Mouse (Mus musculus): ENCODE measurements around the gene Eea1. TPM values are rescaled to one million over a fixed set of nuclear protein-coding genes. Genes with fewer than 3 reads are reported as not detected.

Eea1 gene
- polyA plus RNA-seq (2012; rRNA removed): 4.3 and 4.6 TPM in 2 replicates

GRCm38 (mm10) chr10:95940046-95940900 lies at the start of gene Eea1:
Eea1 (plus strand) TSS chr10:95940650.
- peak within 1 kb of the TSS; percentile 96 for H3K27ac ChIP-seq (ENCODE audit: insufficient read depth, low read depth, low read length)
- H3K27me3 ChIP-seq (replicated peaks; ENCODE audit: control insufficient read depth, insufficient read depth, low read length): no peaks in the 10 kb centered on the region
- peaks cover 9% of the 10 kb centered on the region for H3K4me1 ChIP-seq (ENCODE audit: control insufficient read depth, insufficient read depth, low read length)
- peak within 1 kb of the TSS; percentile 86 for H3K4me3 ChIP-seq (ENCODE audit: insufficient read depth, low read depth, low read length)
- TF ChIP-seq POLR2A (IDR thresholded peaks at IDR 0.05; ENCODE audit: low read depth, low read length) (peak; percentile 83), CTCF (conservative IDR thresholded peaks at IDR 0.05; ENCODE audit: insufficient read depth, insufficient read length, low read depth, low read length) (no peak)
- under 1% methylated on average over 55 of the region's 59 CpGs for WGBS
- peak; percentile 97 for DNase-seq
- H3K36me3 ChIP-seq (ENCODE audit: control insufficient read depth, insufficient read depth, low read length): no peaks in the 10 kb centered on the region

- DNase-seq: no peak
- no peak for TF ChIP-seq POLR2A (IDR thresholded peaks at IDR 0.05; ENCODE audit: low read depth, low read length)
- no peak for TF ChIP-seq CTCF (conservative IDR thresholded peaks at IDR 0.05; ENCODE audit: insufficient read depth, insufficient read length, low read depth, low read length)
- Histone ChIP-seq H3K36me3 (ENCODE audit: control insufficient read depth, insufficient read depth, low read length) (no peaks in the 10 kb centered on the region), H3K4me1 (ENCODE audit: control insufficient read depth, insufficient read depth, low read length) (0 out of 2 replicates have a peak, but pooled peaks cover 4% of the 10 kb centered on the region), H3K27ac (ENCODE audit: insufficient read depth, low read depth, low read length) (no peak overlapping the region), H3K4me3 (ENCODE audit: insufficient read depth, low read depth, low read length) (no peak overlapping the region), H3K27me3 (replicated peaks; ENCODE audit: control insufficient read depth, insufficient read depth, low read length) (no peaks in the 10 kb centered on the region)
- WGBS: 84% methylated on average over 7 of the region's 7 CpGs
Observed at GRCm38 (mm10) chr10:95891214-95891960, 49.1 kb upstream of the Eea1 start.

- TF ChIP-seq POLR2A (IDR thresholded peaks at IDR 0.05; ENCODE audit: low read depth, low read length) (no peak), CTCF (conservative IDR thresholded peaks at IDR 0.05; ENCODE audit: insufficient read depth, insufficient read length, low read depth, low read length) (no peak)
- no peaks in the 10 kb centered on the region for H3K36me3 ChIP-seq (ENCODE audit: control insufficient read depth, insufficient read depth, low read length)
- DNase-seq: no peak
- 0 out of 2 replicates have a peak, but pooled peaks cover 4% of the 10 kb centered on the region for H3K4me1 ChIP-seq (ENCODE audit: control insufficient read depth, insufficient read depth, low read length)
- no peak overlapping the region for H3K27ac ChIP-seq (ENCODE audit: insufficient read depth, low read depth, low read length)
- 85% methylated on average over 9 of the region's 9 CpGs for WGBS
- no peak overlapping the region for H3K4me3 ChIP-seq (ENCODE audit: insufficient read depth, low read depth, low read length)
- H3K27me3 ChIP-seq (replicated peaks; ENCODE audit: control insufficient read depth, insufficient read depth, low read length): no peaks in the 10 kb centered on the region
Observed at GRCm38 (mm10) chr10:95892132-95892531, 48.3 kb upstream of the Eea1 start.

- DNase-seq: peak; percentile 12
- H3K4me3 ChIP-seq (ENCODE audit: insufficient read depth, low read depth, low read length): no peak overlapping the region
- H3K27me3 ChIP-seq (replicated peaks; ENCODE audit: control insufficient read depth, insufficient read depth, low read length): no peaks in the 10 kb centered on the region
- WGBS: 74% methylated on average over 14 of the region's 14 CpGs
- no peak; the same call in 1 of the 2 replicates for TF ChIP-seq CTCF (conservative IDR thresholded peaks at IDR 0.05; ENCODE audit: insufficient read depth, insufficient read length, low read depth, low read length)
- TF ChIP-seq POLR2A (IDR thresholded peaks at IDR 0.05; ENCODE audit: low read depth, low read length): no peak
- H3K27ac ChIP-seq (ENCODE audit: insufficient read depth, low read depth, low read length): peak overlapping the region; percentile 26; the same call in 1 of the 2 replicates
- H3K36me3 ChIP-seq (ENCODE audit: control insufficient read depth, insufficient read depth, low read length): no peaks in the 10 kb centered on the region
- 0 out of 2 replicates have a peak, but pooled peaks cover 4% of the 10 kb centered on the region for H3K4me1 ChIP-seq (ENCODE audit: control insufficient read depth, insufficient read depth, low read length)
Observed at GRCm38 (mm10) chr10:95893291-95893932, 47.0 kb upstream of the Eea1 start.

- H3K27me3 ChIP-seq (replicated peaks; ENCODE audit: control insufficient read depth, insufficient read depth, low read length): no peaks in the 10 kb centered on the region
- H3K36me3 ChIP-seq (ENCODE audit: control insufficient read depth, insufficient read depth, low read length): no peaks in the 10 kb centered on the region
- peak overlapping the region; percentile 45 for H3K4me3 ChIP-seq (ENCODE audit: insufficient read depth, low read depth, low read length)
- peak overlapping the region; percentile 47 for H3K27ac ChIP-seq (ENCODE audit: insufficient read depth, low read depth, low read length)
- 25% methylated on average over 17 of the region's 17 CpGs for WGBS
- 0 out of 2 replicates have a peak, but pooled peaks cover 4% of the 10 kb centered on the region for H3K4me1 ChIP-seq (ENCODE audit: control insufficient read depth, insufficient read depth, low read length)
- DNase-seq: no peak
- TF ChIP-seq POLR2A (IDR thresholded peaks at IDR 0.05; ENCODE audit: low read depth, low read length): no peak
Observed at GRCm38 (mm10) chr10:95894036-95894855, 46.2 kb upstream of the Eea1 start.

GRCm38 (mm10) chr10:95894856-95895386 lies 45.5 kb upstream of the Eea1 start:
- DNase-seq: peak; percentile 77
- Histone ChIP-seq H3K4me3 (ENCODE audit: insufficient read depth, low read depth, low read length) (no peak overlapping the region), H3K27ac (ENCODE audit: insufficient read depth, low read depth, low read length) (no peak overlapping the region), H3K36me3 (ENCODE audit: control insufficient read depth, insufficient read depth, low read length) (no peaks in the 10 kb centered on the region), H3K27me3 (replicated peaks; ENCODE audit: control insufficient read depth, insufficient read depth, low read length) (no peaks in the 10 kb centered on the region), H3K4me1 (ENCODE audit: control insufficient read depth, insufficient read depth, low read length) (0 out of 2 replicates have a peak, but pooled peaks cover 4% of the 10 kb centered on the region)
- TF ChIP-seq CTCF (conservative IDR thresholded peaks at IDR 0.05; ENCODE audit: insufficient read depth, insufficient read length, low read depth, low read length) (peak; percentile 91), POLR2A (IDR thresholded peaks at IDR 0.05; ENCODE audit: low read depth, low read length) (no peak)
- WGBS: 38% methylated on average over 10 of the region's 10 CpGs

Measured in kidney, adult 2 months (tissue).